Mouse (Mus musculus) heart, embryonic 16.5 days (tissue): Measurements from ENCODE around the gene Higd1c. TPM values are rescaled to one million over a fixed set of nuclear protein-coding genes. Genes with fewer than 3 reads are reported as not detected.

ENCODE experiments used
- polyA plus RNA-seq: library from polyadenylated mRNA; unstranded; fragments of >200 nt; fragmentation: Nextera tagmentation; extraction: Ambion mirVana; gene quantifications from 2 replicates; pipeline ENCODE4 v1.2.1, GENCODE M21; 2015

Gene Higd1c
- polyA plus RNA-seq, 1 experiment from 2014 or later = not detected

Other genes starting within 250 kb of the Higd1c start
- gene Atf1, start 136.7 kb upstream of the Higd1c start, polyA plus RNA-seq = 35.6 and 44.1 TPM in 2 replicates
- gene Tmprss12, start 83.7 kb upstream of the Higd1c start, polyA plus RNA-seq = not detected in 2 replicates
- gene Mettl7a1, start 60.4 kb upstream of the Higd1c start, polyA plus RNA-seq = 5.8 and 6.0 TPM in 2 replicates
- not detected in 2 replicates for gene Mettl7a3, start 29.6 kb upstream of the Higd1c start, polyA plus RNA-seq
- 0.12 TPM in 1 of 2 replicates, not detected in the other for gene Methig1, start 11.4 kb upstream of the Higd1c start, polyA plus RNA-seq
- gene Mettl7a2, start 11.3 kb upstream of the Higd1c start, polyA plus RNA-seq = not detected in 2 replicates
- gene Gm5475, start 57.6 kb downstream of the Higd1c start, polyA plus RNA-seq = not detected in 2 replicates
- gene Slc11a2, start 60.5 kb downstream of the Higd1c start, polyA plus RNA-seq = 15.3 and 18.6 TPM in 2 replicates
- gene Letmd1, start 104.5 kb downstream of the Higd1c start, polyA plus RNA-seq = 15.3 and 15.5 TPM in 2 replicates
- 7.2 and 8.3 TPM in 2 replicates for gene Csrnp2, start 130.9 kb downstream of the Higd1c start, polyA plus RNA-seq
- 16.0 and 19.2 TPM in 2 replicates for gene Tfcp2, start 187.5 kb downstream of the Higd1c start, polyA plus RNA-seq
- gene Pou6f1, start 235.4 kb downstream of the Higd1c start, polyA plus RNA-seq = 3.3 and 5.6 TPM in 2 replicates